Mouse (Mus musculus) intestine, postnatal 0 days (tissue): Measurements from ENCODE around the gene Mindy4. TPM values are rescaled to one million over a fixed set of nuclear protein-coding genes. Genes with fewer than 3 reads are reported as not detected.
A peak's percentile ranks its signal among the peaks of the same experiment; 100 is the strongest.

Experiments used
- ATAC-seq: fragments of 200-750 bp; cut with Nextera tagmentation; 2 replicates; pipeline ENCODE4 v1.8.0; 2017; ENCODE audit warnings: mild to moderate bottlenecking, moderate TSS enrichment, moderate library complexity
- H3K27ac ChIP-seq: fragments of 300-500 bp; sonication (generic); 2 replicates; pipeline ENCODE4 v1.5.1; 2014; ENCODE audit warnings: mild to moderate bottlenecking, low read depth, low read length, moderate library complexity
- H3K27me3 ChIP-seq: fragments of 300-500 bp; sonication (generic); replicated peaks from 2 replicates; pipeline ENCODE4 v1.6.1; 2014; ENCODE audit warnings: low read length, mixed read lengths; ENCODE audit not compliant: control insufficient read depth, insufficient read depth
- H3K36me3 ChIP-seq: fragments of 300-500 bp; sonication (generic); 2 replicates; pipeline ENCODE4 v1.6.1; 2014; ENCODE audit warnings: mild to moderate bottlenecking, moderate library complexity; ENCODE audit not compliant: control insufficient read depth, insufficient read depth
- H3K4me1 ChIP-seq: fragments of 300-500 bp; sonication (generic); replicated peaks from 2 replicates; pipeline ENCODE4 v1.6.1; 2014; ENCODE audit warnings: antibody characterized with exemption, low read length, mixed read lengths; ENCODE audit not compliant: control insufficient read depth, insufficient read depth
- H3K4me2 ChIP-seq: fragments of 300-500 bp; sonication (generic); replicated peaks from 2 replicates; pipeline ENCODE4 v1.6.1; 2014; ENCODE audit warnings: low read depth, mild to moderate bottlenecking, moderate library complexity
- H3K4me3 ChIP-seq: fragments of 300-500 bp; sonication (generic); 2 replicates; pipeline ENCODE4 v1.5.1; 2014; ENCODE audit warnings: low read depth, low read length
- H3K9ac ChIP-seq: fragments of 300-500 bp; sonication (generic); 2 replicates; pipeline ENCODE4 v1.6.1; 2014; ENCODE audit warnings: mild to moderate bottlenecking, low read depth, low read length
- H3K9me3 ChIP-seq: fragments of 300-500 bp; sonication (generic); 2 replicates; pipeline ENCODE4 v1.6.1; 2016; ENCODE audit warnings: mixed run types; ENCODE audit not compliant: control insufficient read depth
- CTCF ChIP-seq: sonication (generic); IDR thresholded peaks from 2 replicates; pipeline ENCODE4 v1.5.1; 2016; ENCODE audit warnings: low read depth, mild to moderate bottlenecking, control low read depth, antibody characterized with exemption, moderate library complexity
- WGBS: fragments of 180-500 bp; shearing (Covaris S2); extraction: QIAGEN DNeasy Blood & Tissue Kit; methylation state at CpG from one replicate; pipeline ENCODE4 v1.1.7; 2014; 5-methylcytosine and 5-hydroxymethylcytosine counted together
- polyA plus RNA-seq: library from polyadenylated mRNA; unstranded; fragments of >200 nt; fragmentation: Nextera tagmentation; extraction: Ambion mirVana; gene quantifications from 2 replicates; pipeline ENCODE4 v1.2.1, GENCODE M21; 2015

Mindy4 gene
- polyA plus RNA-seq, 1 experiment from 2014 or later, result 2.1 TPM

- no peak for ATAC-seq
- H3K4me3 ChIP-seq, result no peak overlapping the region
- no peak for TF ChIP-seq CTCF
- no peaks in the 10 kb centered on the region for H3K9me3 ChIP-seq
- H3K27ac ChIP-seq, result no peak overlapping the region
- WGBS, result 62% methylated on average over 4 of the region's 4 CpGs
- H3K27me3 ChIP-seq, result no peaks in the 10 kb centered on the region
- H3K4me2 ChIP-seq, result no peak overlapping the region
- no peaks in the 10 kb centered on the region for H3K36me3 ChIP-seq
- H3K4me1 ChIP-seq, result peaks cover 7% of the 10 kb centered on the region; the same call in 1 of the 2 replicates
- no peak overlapping the region for H3K9ac ChIP-seq
Measured at GRCm38 (mm10) chr6:55354456-55355117, 151.4 kb downstream of the Mindy4 start.

DNA sequence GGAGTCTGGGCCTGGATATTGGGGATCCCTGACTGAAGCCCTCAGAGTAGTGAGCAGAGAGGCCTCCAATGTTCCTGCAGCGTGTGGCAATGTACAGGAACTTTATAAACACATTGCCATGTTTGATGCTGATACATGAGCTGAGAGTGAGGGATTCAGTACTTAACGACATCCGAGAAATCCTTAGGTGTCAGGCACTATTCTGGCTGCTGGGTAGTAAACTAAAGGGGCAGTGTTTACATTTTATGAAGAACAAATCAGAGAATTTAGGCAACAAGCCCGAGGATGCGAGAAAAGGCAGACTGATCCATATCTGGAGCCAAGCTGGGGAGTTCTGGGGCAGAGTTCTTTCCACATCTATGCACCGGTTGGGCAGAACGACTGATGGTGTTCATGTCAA lies 152.4 kb downstream of the Mindy4 start:
- Histone ChIP-seq H3K4me2 (no peak overlapping the region), H3K9ac (no peak overlapping the region), H3K9me3 (no peaks in the 10 kb centered on the region), H3K27me3 (no peaks in the 10 kb centered on the region), H3K4me1 (peaks cover 7% of the 10 kb centered on the region; the same call in 1 of the 2 replicates), H3K4me3 (no peak overlapping the region), H3K36me3 (no peaks in the 10 kb centered on the region), H3K27ac (no peak overlapping the region)
- 60% methylated on average over 7 of the region's 7 CpGs for WGBS
- ATAC-seq, result no peak
- no peak for TF ChIP-seq CTCF

GRCm38 (mm10) chr6:55356017-55356703 lies 153.0 kb downstream of the Mindy4 start:
- Histone ChIP-seq H3K27me3 (no peaks in the 10 kb centered on the region), H3K9ac (no peak overlapping the region), H3K36me3 (no peaks in the 10 kb centered on the region), H3K4me1 (peaks cover 7% of the 10 kb centered on the region; the same call in 1 of the 2 replicates), H3K9me3 (no peaks in the 10 kb centered on the region), H3K27ac (no peak overlapping the region; the same call in 1 of the 2 replicates), H3K4me2 (no peak overlapping the region), H3K4me3 (no peak overlapping the region)
- TF ChIP-seq CTCF, result no peak
- WGBS, result 33% methylated on average over 5 of the region's 5 CpGs
- ATAC-seq, result no peak

DNA sequence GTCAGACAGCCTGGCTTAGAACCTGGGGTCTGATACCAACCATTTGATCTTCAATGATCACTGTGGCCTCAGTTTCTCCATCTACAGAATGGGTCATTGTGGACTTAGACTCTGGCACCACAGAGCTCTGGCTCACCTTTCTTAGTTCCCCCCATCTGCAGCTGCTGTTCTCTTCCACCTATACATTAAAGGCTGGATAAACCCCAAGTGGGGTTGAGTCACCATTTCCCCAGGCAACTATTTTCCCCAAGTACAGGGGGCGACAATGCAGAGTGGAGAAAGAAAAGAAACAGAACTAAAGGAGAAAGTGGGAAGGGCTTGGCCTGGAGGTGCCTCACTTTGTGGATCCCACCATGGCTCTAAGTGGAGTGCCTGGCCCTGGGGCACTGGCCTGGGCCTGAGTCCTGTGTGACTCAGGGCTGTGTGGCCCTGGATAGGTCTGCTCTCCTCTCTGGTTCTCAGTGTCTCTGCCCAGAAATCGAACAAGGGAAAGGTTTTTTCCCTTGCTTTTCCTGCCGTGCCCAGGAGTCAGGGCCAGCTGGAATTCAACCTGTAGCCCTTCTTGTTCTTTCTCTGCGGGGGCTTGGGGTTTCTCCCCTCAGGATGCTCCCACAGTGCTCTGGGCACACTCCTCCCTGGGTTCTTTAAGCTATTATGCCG lies 153.9 kb downstream of the Mindy4 start:
- peak; percentile 17; the same call in 1 of the 2 replicates for ATAC-seq
- TF ChIP-seq CTCF, result no peak; the same call in 1 of the 2 replicates
- no peak overlapping the region for H3K4me3 ChIP-seq
- H3K36me3 ChIP-seq, result no peaks in the 10 kb centered on the region
- no peaks in the 10 kb centered on the region for H3K9me3 ChIP-seq
- peaks cover 4% of the 10 kb centered on the region; the same call in 1 of the 2 replicates for H3K4me1 ChIP-seq
- peak overlapping the region; percentile 60 for H3K27ac ChIP-seq
- H3K9ac ChIP-seq, result no peak overlapping the region
- no peaks in the 10 kb centered on the region for H3K27me3 ChIP-seq
- no peak overlapping the region for H3K4me2 ChIP-seq
- 47% methylated on average over 5 of the region's 5 CpGs for WGBS

GRCm38 (mm10) chr6:55357636-55358031 lies 154.5 kb downstream of the Mindy4 start:
- H3K4me1 ChIP-seq, result peaks cover 4% of the 10 kb centered on the region; the same call in 1 of the 2 replicates
- TF ChIP-seq CTCF, result no peak
- H3K9ac ChIP-seq, result no peak overlapping the region
- 19% methylated on average over 6 of the region's 6 CpGs for WGBS
- H3K9me3 ChIP-seq, result no peaks in the 10 kb centered on the region
- no peak overlapping the region for H3K4me3 ChIP-seq
- H3K27me3 ChIP-seq, result no peaks in the 10 kb centered on the region
- H3K4me2 ChIP-seq, result no peak overlapping the region; the same call in 1 of the 2 replicates
- no peaks in the 10 kb centered on the region for H3K36me3 ChIP-seq
- H3K27ac ChIP-seq, result peak overlapping the region; percentile 60
- peak; percentile 92 for ATAC-seq

GRCm38 (mm10) chr6:55358731-55359143 lies 155.6 kb downstream of the Mindy4 start:
- Histone ChIP-seq H3K4me3 (no peak overlapping the region), H3K27ac (no peak overlapping the region), H3K4me2 (no peak overlapping the region), H3K36me3 (no peaks in the 10 kb centered on the region), H3K27me3 (no peaks in the 10 kb centered on the region), H3K9me3 (no peaks in the 10 kb centered on the region), H3K9ac (no peak overlapping the region), H3K4me1 (peaks cover 4% of the 10 kb centered on the region; the same call in 1 of the 2 replicates)
- 33% methylated on average over 2 of the region's 2 CpGs for WGBS
- TF ChIP-seq CTCF, result peak; percentile 83
- ATAC-seq, result no peak
